Mouse (Mus musculus): ENCODE data around the gene Cyb5rl. TPM values are rescaled to one million over a fixed set of nuclear protein-coding genes. Genes with fewer than 3 reads are reported as not detected.

Cyb5rl gene
- total and polyA plus RNA-seq, 2 experiments from 2014 or later = 5.8 to 33.0 TPM

- TF ChIP-seq EP300 (IDR thresholded peaks at IDR 0.05; ENCODE audit: low read depth) (no peak), CTCF (IDR thresholded peaks at IDR 0.05; ENCODE audit: low read depth) (no peak)
- H3K27ac ChIP-seq (ENCODE audit: low read depth) = no peak overlapping the region
- ATAC-seq (ENCODE audit: insufficient read depth, low read depth) (no peak), DNase-seq (ENCODE audit: low spot score) (no peak)
- H3K4me3 ChIP-seq (ENCODE audit: low read depth, low read length) = no peak overlapping the region
- peaks cover 38% of the 10 kb centered on the region for H3K36me3 ChIP-seq (replicated peaks; ENCODE audit: control insufficient read depth, insufficient read depth, low read length)
- H3K4me2 ChIP-seq (ENCODE audit: low read depth, low read length) = no peak overlapping the region
- H3K9ac ChIP-seq (replicated peaks; ENCODE audit: low read depth, low read length) = no peak overlapping the region
- H3K9me3 ChIP-seq (replicated peaks; ENCODE audit: control insufficient read depth, low read length) = no peaks in the 10 kb centered on the region
- 53% methylated on average over 4 of the region's 4 CpGs for WGBS
- H3K27me3 ChIP-seq (ENCODE audit: control insufficient read depth, insufficient read depth, low read length) = no peaks in the 10 kb centered on the region
- no peaks in the 10 kb centered on the region for H3K4me1 ChIP-seq (ENCODE audit: control insufficient read depth, insufficient read depth)
Measured at GRCm38 (mm10) chr4:107051889-107052288, 14.9 kb upstream of the Cyb5rl start.

GRCm38 (mm10) chr4:107052962-107053553 is 13.7 kb upstream of the Cyb5rl start:
- ATAC-seq (ENCODE audit: insufficient read depth, low read depth) (no peak), DNase-seq (ENCODE audit: low spot score) (no peak)
- no peak overlapping the region for H3K27ac ChIP-seq (ENCODE audit: low read depth)
- no peaks in the 10 kb centered on the region for H3K9me3 ChIP-seq (replicated peaks; ENCODE audit: control insufficient read depth, low read length)
- 45% methylated on average over 5 of the region's 5 CpGs for WGBS
- peaks cover 40% of the 10 kb centered on the region for H3K36me3 ChIP-seq (replicated peaks; ENCODE audit: control insufficient read depth, insufficient read depth, low read length)
- H3K4me1 ChIP-seq (ENCODE audit: control insufficient read depth, insufficient read depth) = no peaks in the 10 kb centered on the region
- TF ChIP-seq EP300 (IDR thresholded peaks at IDR 0.05; ENCODE audit: low read depth) = no peak
- no peak for TF ChIP-seq CTCF (IDR thresholded peaks at IDR 0.05; ENCODE audit: low read depth)
- H3K27me3 ChIP-seq (ENCODE audit: control insufficient read depth, insufficient read depth, low read length) = no peaks in the 10 kb centered on the region
- no peak overlapping the region for H3K4me3 ChIP-seq (ENCODE audit: low read depth, low read length)
- no peak overlapping the region for H3K9ac ChIP-seq (replicated peaks; ENCODE audit: low read depth, low read length)
- no peak overlapping the region for H3K4me2 ChIP-seq (ENCODE audit: low read depth, low read length)

GRCm38 (mm10) chr4:107056088-107056487 is 10.7 kb upstream of the Cyb5rl start:
- H3K9me3 ChIP-seq (replicated peaks; ENCODE audit: control insufficient read depth, low read length) = no peaks in the 10 kb centered on the region
- ATAC-seq (ENCODE audit: insufficient read depth, low read depth) (no peak), DNase-seq (ENCODE audit: low spot score) (no peak)
- no peak overlapping the region for H3K9ac ChIP-seq (replicated peaks; ENCODE audit: low read depth, low read length)
- no peak overlapping the region for H3K4me2 ChIP-seq (ENCODE audit: low read depth, low read length)
- no peak overlapping the region for H3K4me3 ChIP-seq (ENCODE audit: low read depth, low read length)
- no peaks in the 10 kb centered on the region for H3K4me1 ChIP-seq (ENCODE audit: control insufficient read depth, insufficient read depth)
- WGBS = 37% methylated on average over 3 of the region's 3 CpGs
- H3K27ac ChIP-seq (ENCODE audit: low read depth) = no peak overlapping the region; the same call in 1 of the 2 replicates
- peaks cover 63% of the 10 kb centered on the region for H3K36me3 ChIP-seq (replicated peaks; ENCODE audit: control insufficient read depth, insufficient read depth, low read length)
- H3K27me3 ChIP-seq (ENCODE audit: control insufficient read depth, insufficient read depth, low read length) = no peaks in the 10 kb centered on the region
- TF ChIP-seq CTCF (IDR thresholded peaks at IDR 0.05; ENCODE audit: low read depth) (no peak), EP300 (IDR thresholded peaks at IDR 0.05; ENCODE audit: low read depth) (no peak)

- Histone ChIP-seq H3K27ac (ENCODE audit: low read depth) (no peak overlapping the region), H3K4me3 (ENCODE audit: low read depth, low read length) (no peak overlapping the region), H3K36me3 (replicated peaks; ENCODE audit: control insufficient read depth, insufficient read depth, low read length) (peaks cover 83% of the 10 kb centered on the region), H3K4me1 (ENCODE audit: control insufficient read depth, insufficient read depth) (no peaks in the 10 kb centered on the region), H3K9ac (replicated peaks; ENCODE audit: low read depth, low read length) (no peak overlapping the region), H3K9me3 (replicated peaks; ENCODE audit: control insufficient read depth, low read length) (no peaks in the 10 kb centered on the region), H3K4me2 (ENCODE audit: low read depth, low read length) (no peak overlapping the region), H3K27me3 (ENCODE audit: control insufficient read depth, insufficient read depth, low read length) (no peaks in the 10 kb centered on the region)
- TF ChIP-seq EP300 (IDR thresholded peaks at IDR 0.05; ENCODE audit: low read depth) (no peak), CTCF (IDR thresholded peaks at IDR 0.05; ENCODE audit: low read depth) (no peak)
- WGBS = 90% methylated on average over 5 of the region's 5 CpGs
- ATAC-seq (ENCODE audit: insufficient read depth, low read depth) (no peak), DNase-seq (ENCODE audit: low spot score) (no peak)
Measured at GRCm38 (mm10) chr4:107058346-107058745, 8.4 kb upstream of the Cyb5rl start.

- no peak for DNase-seq (ENCODE audit: low spot score)
- Histone ChIP-seq H3K9me3 (replicated peaks; ENCODE audit: control insufficient read depth, low read length) (no peaks in the 10 kb centered on the region), H3K27ac (ENCODE audit: low read depth) (no peak overlapping the region), H3K27me3 (ENCODE audit: control insufficient read depth, insufficient read depth, low read length) (no peaks in the 10 kb centered on the region), H3K4me1 (ENCODE audit: control insufficient read depth, insufficient read depth) (no peaks in the 10 kb centered on the region), H3K9ac (replicated peaks; ENCODE audit: low read depth, low read length) (no peak overlapping the region), H3K4me3 (ENCODE audit: low read depth, low read length) (no peak overlapping the region), H3K4me2 (ENCODE audit: low read depth, low read length) (no peak overlapping the region), H3K36me3 (replicated peaks; ENCODE audit: control insufficient read depth, insufficient read depth, low read length) (peaks cover 88% of the 10 kb centered on the region)
- 74% methylated on average over 6 of the region's 6 CpGs for whole genome bisulfite sequencing
- no peak for ATAC-seq (ENCODE audit: insufficient read depth, low read depth)
- TF ChIP-seq EP300 (IDR thresholded peaks at IDR 0.05; ENCODE audit: low read depth) = no peak
- TF ChIP-seq CTCF (IDR thresholded peaks at IDR 0.05; ENCODE audit: low read depth) = no peak
Measured at GRCm38 (mm10) chr4:107058781-107059180, 8.0 kb upstream of the Cyb5rl start.

GRCm38 (mm10) chr4:107061560-107061959 is 5.2 kb upstream of the Cyb5rl start:
- H3K9me3 ChIP-seq (replicated peaks; ENCODE audit: control insufficient read depth, low read length) = no peaks in the 10 kb centered on the region
- H3K4me1 ChIP-seq (ENCODE audit: control insufficient read depth, insufficient read depth) = peaks cover 8% of the 10 kb centered on the region
- H3K27ac ChIP-seq (ENCODE audit: low read depth) = no peak overlapping the region
- H3K9ac ChIP-seq (replicated peaks; ENCODE audit: low read depth, low read length) = no peak overlapping the region
- TF ChIP-seq EP300 (IDR thresholded peaks at IDR 0.05; ENCODE audit: low read depth) = no peak
- TF ChIP-seq CTCF (IDR thresholded peaks at IDR 0.05; ENCODE audit: low read depth) = no peak
- H3K27me3 ChIP-seq (ENCODE audit: control insufficient read depth, insufficient read depth, low read length) = no peaks in the 10 kb centered on the region
- no peak for DNase-seq (ENCODE audit: low spot score)
- no peak for ATAC-seq (ENCODE audit: insufficient read depth, low read depth)
- no peak overlapping the region for H3K4me2 ChIP-seq (ENCODE audit: low read depth, low read length)
- peaks cover 80% of the 10 kb centered on the region for H3K36me3 ChIP-seq (replicated peaks; ENCODE audit: control insufficient read depth, insufficient read depth, low read length)
- H3K4me3 ChIP-seq (ENCODE audit: low read depth, low read length) = no peak overlapping the region
- WGBS = 92% methylated on average over 4 of the region's 4 CpGs

All from heart, postnatal 0 days (tissue).